Mouse (Mus musculus): ENCODE measurements around the gene Gsdma3. TPM values are rescaled to one million over a fixed set of nuclear protein-coding genes. Genes with fewer than 3 reads are reported as not detected.

Gene Gsdma3
- polyA plus RNA-seq (2017; shearing (Covaris generic)): not detected

GRCm38 (mm10) chr11:98625611-98626410 lies at the start of gene Gsdma3, which contains the start of gene Gm12355:
Gene Gsdma3, plus strand, starts transcription at chr11:98626360.
Gene Gm12355, minus strand, starts transcription at chr11:98625661.

GRCm38 (mm10) chr11:98586892-98587563 lies 39.1 kb upstream of the Gsdma3 start, which contains the start of gene Ormdl3:
Gene Ormdl3, minus strand, starts transcription at chr11:98587368.

GRCm38 (mm10) chr11:98597991-98598390 lies 28.2 kb upstream of the Gsdma3 start, which contains the start of gene Lrrc3c:
Gene Lrrc3c, plus strand, starts transcription at chr11:98598291.

GRCm38 (mm10) chr11:98646459-98646858 lies 20.3 kb downstream of the Gsdma3 start, which contains the start of gene Gsdma2:
Gene Gsdma2, plus strand, starts transcription at chr11:98646759.

GRCm38 (mm10) chr11:98664091-98664490 lies 37.9 kb downstream of the Gsdma3 start, which contains the start of gene Gsdma:
Gene Gsdma, plus strand, starts transcription at chr11:98664351.

GRCm38 (mm10) chr11:98681786-98682745 lies 55.9 kb downstream of the Gsdma3 start, which contains the start of gene Psmd3:
Gene Psmd3, plus strand, starts transcription at chr11:98682554.

Other genes starting within 250 kb of the Gsdma3 start
- not detected for gene Tcap, start 242.5 kb upstream of the Gsdma3 start, polyA plus RNA-seq (2017; shearing (Covaris generic))
- not detected for gene Pnmt, start 239.9 kb upstream of the Gsdma3 start, polyA plus RNA-seq (2017; shearing (Covaris generic))
- 13.1 TPM for gene Pgap3, start 225.9 kb upstream of the Gsdma3 start, polyA plus RNA-seq (2017; shearing (Covaris generic))
- gene Erbb2, start 213.9 kb upstream of the Gsdma3 start, polyA plus RNA-seq (2017; shearing (Covaris generic)): not detected
- 129 TPM for gene Mien1, start 187.4 kb upstream of the Gsdma3 start, polyA plus RNA-seq (2017; shearing (Covaris generic))
- 72.0 TPM for gene Grb7, start 180.0 kb upstream of the Gsdma3 start, polyA plus RNA-seq (2017; shearing (Covaris generic))
- gene Ikzf3, start 80.3 kb upstream of the Gsdma3 start, polyA plus RNA-seq (2017; shearing (Covaris generic)): 129 TPM
- 2.9 TPM for gene Zpbp2, start 75.3 kb upstream of the Gsdma3 start, polyA plus RNA-seq (2017; shearing (Covaris generic))
- 45.7 TPM for gene Ormdl3, start 39.0 kb upstream of the Gsdma3 start, polyA plus RNA-seq (2017; shearing (Covaris generic))
- gene Lrrc3c, start 28.1 kb upstream of the Gsdma3 start, polyA plus RNA-seq (2017; shearing (Covaris generic)): not detected
- gene Gm12355, start 699 bp upstream of the Gsdma3 start, polyA plus RNA-seq (2017; shearing (Covaris generic)): 2.6 TPM
- gene Gsdma2, start 20.4 kb downstream of the Gsdma3 start, polyA plus RNA-seq (2017; shearing (Covaris generic)): 0.93 TPM
- not detected for gene Gsdma, start 38.0 kb downstream of the Gsdma3 start, polyA plus RNA-seq (2017; shearing (Covaris generic))
- 103 TPM for gene Psmd3, start 56.2 kb downstream of the Gsdma3 start, polyA plus RNA-seq (2017; shearing (Covaris generic))
- not detected for gene Csf3, start 74.9 kb downstream of the Gsdma3 start, polyA plus RNA-seq (2017; shearing (Covaris generic))
- 36.1 TPM for gene Med24, start 103.1 kb downstream of the Gsdma3 start, polyA plus RNA-seq (2017; shearing (Covaris generic))
- gene Thra, start 114.3 kb downstream of the Gsdma3 start, polyA plus RNA-seq (2017; shearing (Covaris generic)): 3.1 TPM
- 12.2 TPM for gene Nr1d1, start 149.0 kb downstream of the Gsdma3 start, polyA plus RNA-seq (2017; shearing (Covaris generic))
- gene Msl1, start 169.2 kb downstream of the Gsdma3 start, polyA plus RNA-seq (2017; shearing (Covaris generic)): 16.8 TPM
- 81.7 TPM for gene Casc3, start 178.5 kb downstream of the Gsdma3 start, polyA plus RNA-seq (2017; shearing (Covaris generic))
- gene Rapgefl1, start 210.4 kb downstream of the Gsdma3 start, polyA plus RNA-seq (2017; shearing (Covaris generic)): not detected
- gene Wipf2, start 237.3 kb downstream of the Gsdma3 start, polyA plus RNA-seq (2017; shearing (Covaris generic)): 3.4 TPM